Mouse (Mus musculus) right cerebral cortex, postnatal 14 days (tissue): ENCODE measurements around the gene Txnrd1.

Experiments used
- DNase-seq: peaks from one replicate; pipeline ENCODE4 v3.0.0; 2022

Txnrd1 gene

GRCm38 (mm10) chr10:82833926-82834325 lies at the start of gene Txnrd1:
TSS of gene Txnrd1 (plus strand) at chr10:82833951.
- DNase-seq = no peak

- DNase-seq = no peak
Observed at GRCm38 (mm10) chr10:82789181-82789580, 44.6 kb upstream of the Txnrd1 start.

- DNase-seq = no peak
Observed at GRCm38 (mm10) chr10:82790504-82790903, 43.2 kb upstream of the Txnrd1 start.

GRCm38 (mm10) chr10:82791713-82792112 lies 42.0 kb upstream of the Txnrd1 start:
- no peak for DNase-seq

- no peak for DNase-seq
Observed at GRCm38 (mm10) chr10:82792311-82792710, 41.4 kb upstream of the Txnrd1 start.

GRCm38 (mm10) chr10:82795071-82795731 lies 38.5 kb upstream of the Txnrd1 start:
- peak; percentile 72 for DNase-seq

- DNase-seq = no peak
Observed at GRCm38 (mm10) chr10:82795767-82796166, 38.0 kb upstream of the Txnrd1 start.

- no peak for DNase-seq
Observed at GRCm38 (mm10) chr10:82796471-82797118, 37.2 kb upstream of the Txnrd1 start.

GRCm38 (mm10) chr10:82797119-82797491 lies 36.6 kb upstream of the Txnrd1 start:
- no peak for DNase-seq

GRCm38 (mm10) chr10:82798312-82798933 lies 35.3 kb upstream of the Txnrd1 start:
- no peak for DNase-seq

GRCm38 (mm10) chr10:82800094-82800493 lies 33.7 kb upstream of the Txnrd1 start:
- no peak for DNase-seq

GRCm38 (mm10) chr10:82804396-82804795 lies 29.4 kb upstream of the Txnrd1 start:
- no peak for DNase-seq

GRCm38 (mm10) chr10:82805111-82805510 lies 28.6 kb upstream of the Txnrd1 start:
- DNase-seq = no peak

GRCm38 (mm10) chr10:82806414-82806813 lies 27.3 kb upstream of the Txnrd1 start:
- DNase-seq = no peak

GRCm38 (mm10) chr10:82807238-82807637 lies 26.5 kb upstream of the Txnrd1 start:
- DNase-seq = no peak

- DNase-seq = no peak
Observed at GRCm38 (mm10) chr10:82808155-82808554, 25.6 kb upstream of the Txnrd1 start.

- DNase-seq = no peak
Observed at GRCm38 (mm10) chr10:82808891-82809290, 24.9 kb upstream of the Txnrd1 start.

GRCm38 (mm10) chr10:82809352-82809751 lies 24.4 kb upstream of the Txnrd1 start:
- no peak for DNase-seq

GRCm38 (mm10) chr10:82811855-82812431 lies 21.8 kb upstream of the Txnrd1 start:
- peak; percentile 77 for DNase-seq

- DNase-seq = no peak
Observed at GRCm38 (mm10) chr10:82814096-82814970, 19.4 kb upstream of the Txnrd1 start.

- DNase-seq = no peak
Observed at GRCm38 (mm10) chr10:82816441-82816840, 17.3 kb upstream of the Txnrd1 start.

- no peak for DNase-seq
Observed at GRCm38 (mm10) chr10:82817514-82817913, 16.2 kb upstream of the Txnrd1 start.

- no peak for DNase-seq
Observed at GRCm38 (mm10) chr10:82817936-82818335, 15.8 kb upstream of the Txnrd1 start.
